Comparison of ENCODE assay signal across 9 mouse cellular contexts in the genomic region with DNA sequence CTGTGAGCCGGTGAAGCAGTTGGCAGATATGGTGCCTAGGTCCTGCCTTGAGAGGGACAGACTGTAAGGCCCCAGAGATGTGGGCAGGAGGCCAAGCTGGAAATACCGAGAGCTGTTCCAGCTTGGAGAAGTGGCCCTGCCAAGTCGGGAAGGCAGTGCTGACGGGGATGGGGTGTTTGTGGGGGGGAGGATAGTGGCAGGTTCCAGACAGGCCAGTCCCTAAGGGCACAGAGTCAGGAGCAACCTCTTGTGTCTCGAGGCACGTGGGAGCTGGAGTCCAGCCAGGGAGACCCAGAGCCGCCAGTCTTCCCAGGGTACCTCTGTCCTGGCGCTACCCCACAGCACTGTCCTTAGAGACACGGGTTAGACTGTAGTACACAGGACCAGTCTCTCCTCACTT. TPM values are rescaled to one million over a fixed set of nuclear protein-coding genes. Genes with fewer than 3 reads are reported as not detected.
DNase-seq lines count a peak whose midpoint lies in the region; ATAC-seq and TF ChIP-seq lines count a peak whose summit lies in the region.
"Had no signal": no experiment of that assay in that cellular context is flagged by ENCODE, and none has a peak within 500 bp of the region (broad histone marks: within the 10 kb centered on the region; RNA-seq: fewer than 3 reads in every experiment).

No protein-coding gene starts in this region.

- no peak for TF ChIP-seq CTCF in brain, embryonic 14.5 days (IDR thresholded peaks at IDR 0.05; ENCODE audit: borderline replicate concordance, extremely low read depth, insufficient read depth, insufficient read length)
- TF ChIP-seq CTCF in heart, postnatal 0 days (IDR thresholded peaks at IDR 0.05; ENCODE audit: low read depth) = no peak

- no peak overlapping the region for H3K9ac ChIP-seq in forebrain, embryonic 15.5 days (replicated peaks)
- H3K9ac ChIP-seq in heart, postnatal 0 days (replicated peaks; ENCODE audit: low read depth, low read length) = no peak overlapping the region
- H3K9ac ChIP-seq: midbrain, embryonic 12.5 days had no signal

- TF ChIP-seq POLR2A in brain, embryonic 14.5 days (IDR thresholded peaks at IDR 0.05; ENCODE audit: borderline replicate concordance, extremely low read depth, insufficient read depth, insufficient read length, poor library complexity, severe bottlenecking) = no peak

- H3K27ac ChIP-seq in forebrain, embryonic 15.5 days (replicated peaks) = peak overlapping the region; percentile 45
- H3K27ac ChIP-seq in heart, postnatal 0 days (ENCODE audit: low read depth) = peak overlapping the region; percentile 85
- H3K27ac ChIP-seq: midbrain, embryonic 12.5 days had no signal

- WGBS in forebrain, embryonic 15.5 days = 25% methylated on average over 9 of the region's 9 CpGs
- 7% methylated on average over 9 of the region's 9 CpGs for WGBS in heart, postnatal 0 days

- peak; percentile 99 for TF ChIP-seq EP300 in heart, postnatal 0 days (IDR thresholded peaks at IDR 0.05; ENCODE audit: low read depth)

- peak; percentile 70 for ATAC-seq in forebrain, embryonic 15.5 days (replicated peaks)
- peak; percentile 91 for ATAC-seq in heart, postnatal 0 days (ENCODE audit: insufficient read depth, low read depth)

- H3K9me3 ChIP-seq in forebrain, embryonic 15.5 days = no peaks in the 10 kb centered on the region
- H3K9me3 ChIP-seq in heart, postnatal 0 days (replicated peaks; ENCODE audit: control insufficient read depth, low read length) = no peaks in the 10 kb centered on the region
- H3K9me3 ChIP-seq: midbrain, embryonic 12.5 days had no signal

- peaks cover 49% of the 10 kb centered on the region for H3K4me1 ChIP-seq in forebrain, embryonic 15.5 days
- peaks cover 74% of the 10 kb centered on the region for H3K4me1 ChIP-seq in heart, postnatal 0 days (ENCODE audit: control insufficient read depth, insufficient read depth)

- no peaks in the 10 kb centered on the region for H3K36me3 ChIP-seq in forebrain, embryonic 15.5 days
- no peaks in the 10 kb centered on the region for H3K36me3 ChIP-seq in heart, postnatal 0 days (replicated peaks; ENCODE audit: control insufficient read depth, insufficient read depth, low read length)
- H3K36me3 ChIP-seq: midbrain, embryonic 12.5 days had no signal

- H3K4me2 ChIP-seq in forebrain, embryonic 15.5 days (replicated peaks) = no peak overlapping the region
- H3K4me2 ChIP-seq in heart, postnatal 0 days (ENCODE audit: low read depth, low read length) = 0 out of 2 replicates have a peak overlapping the region, but pooled peaks have one; percentile 17
- H3K4me2 ChIP-seq: midbrain, embryonic 12.5 days had no signal

- no peaks in the 10 kb centered on the region for H3K27me3 ChIP-seq in forebrain, embryonic 15.5 days
- no peaks in the 10 kb centered on the region for H3K27me3 ChIP-seq in heart, postnatal 0 days (ENCODE audit: control insufficient read depth, insufficient read depth, low read length)
- H3K27me3 ChIP-seq: midbrain, embryonic 12.5 days had no signal

- peak; percentile 91 to 95 for DNase-seq in adrenal gland, adult (ENCODE audit: inconsistent age in 2 of 2, low spot score in 1 of 2)
- DNase-seq in brain, embryonic 14.5 days (ENCODE audit: low read depth) = peak; percentile 93
- peak; percentile 96 for DNase-seq in heart, postnatal 0 days (ENCODE audit: low spot score)
- DNase-seq in kidney, postnatal 4 days = peak; percentile 87 to 92
- DNase-seq in lung, postnatal 14 days = peak; percentile 97
- peak; percentile 81 to 87 for DNase-seq in urinary bladder, postnatal 4 days (ENCODE audit: low spot score in 2 of 2)
- no peak for DNase-seq in T-cell, adult 2 months (ENCODE audit: low spot score)

- no peak overlapping the region for H3K4me3 ChIP-seq in forebrain, embryonic 15.5 days
- H3K4me3 ChIP-seq in heart, postnatal 0 days (ENCODE audit: low read depth, low read length) = no peak overlapping the region
- H3K4me3 ChIP-seq: midbrain, embryonic 12.5 days had no signal

RNA-seq across cellular contexts. Expression of gene Smad6, which starts 53.3 kb away (rescaled TPM):
- polyA plus RNA-seq in brain, embryonic 14.5 days (2012; rRNA removed) = 4.9 and 6.1 TPM in 2 replicates
- 2.0 and 2.4 TPM in 2 replicates for polyA plus RNA-seq in forebrain, embryonic 15.5 days (2015; fragmentation: Nextera tagmentation; extraction: Ambion mirVana)
- 68.4 and 93.1 TPM in 2 replicates for total RNA-seq in heart, postnatal 0 days (2014; rRNA removed; ENCODE audit: low replicate concordance)
- 5.6 and 6.7 TPM in 2 replicates for polyA plus RNA-seq in heart, postnatal 0 days (2015; fragmentation: Nextera tagmentation; extraction: Ambion mirVana)
